Mouse (Mus musculus) ES-Bruce4 (cell line): Measurements from ENCODE around the gene Kif22.

Experiments
- EP300 ChIP-seq: IDR thresholded peaks from 2 replicates; pipeline ENCODE4 v1.6.1; 2011; ENCODE audit warnings: low read depth, low read length; ENCODE audit not compliant: insufficient read depth
- POLR2A ChIP-seq: IDR thresholded peaks from one replicate; pipeline ENCODE4 v1.8.1; 2011; ENCODE audit warnings: low read length; ENCODE audit not compliant: insufficient read depth

GRCm38 (mm10) chr7:127090154-127091113 lies 48.2 kb upstream of the Kif22 start:
- TF ChIP-seq EP300 = no peak
- TF ChIP-seq POLR2A = no peak
